Mouse (Mus musculus): ENCODE data around the gene Hfe2.

The Hfe2 gene

DNA sequence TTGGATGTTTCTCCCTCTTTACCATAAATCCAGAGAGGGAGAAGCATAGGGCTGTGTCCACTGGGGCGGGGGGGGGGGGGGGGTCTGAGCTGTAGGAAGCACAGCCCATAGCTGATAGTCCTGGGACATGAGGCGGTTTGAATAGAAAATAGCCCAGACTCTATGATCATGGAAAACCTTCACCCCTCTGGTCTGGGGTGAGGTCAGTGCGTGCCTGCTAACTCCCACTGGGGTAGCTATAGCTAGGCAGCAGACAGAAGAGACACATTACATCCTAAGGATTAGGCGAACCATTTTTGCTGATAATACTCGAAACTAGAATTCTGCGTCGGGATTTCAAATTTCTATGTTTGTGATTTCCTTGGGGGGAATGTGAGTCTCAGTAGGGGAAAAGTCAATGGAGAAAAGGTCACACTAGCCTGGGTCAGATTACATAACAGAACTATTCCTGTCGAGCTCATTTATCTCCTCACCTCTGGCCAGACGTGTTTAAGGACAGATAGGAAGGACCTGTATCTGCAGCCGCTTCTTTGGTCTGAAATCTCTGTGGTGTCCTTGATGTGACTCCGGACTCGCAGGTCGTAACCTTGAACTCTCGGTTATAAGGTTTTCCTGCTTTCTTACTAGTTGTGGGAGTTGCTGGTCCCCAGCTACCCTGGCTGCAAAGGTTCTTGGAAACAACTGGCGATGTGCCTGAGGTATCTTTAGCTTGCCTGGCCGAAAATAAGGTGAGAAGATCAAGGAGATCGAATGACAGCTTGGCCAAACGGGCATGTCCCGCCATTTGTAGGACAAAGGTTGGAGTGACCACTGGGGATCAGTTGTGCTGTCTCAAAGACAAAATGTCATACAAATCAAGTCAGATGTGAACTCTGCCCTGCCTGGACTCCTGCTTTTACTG lies 48.9 kb downstream of the Hfe2 start:
- DNase-seq (ENCODE audit: low read depth, low spot score), result no peak

DNA sequence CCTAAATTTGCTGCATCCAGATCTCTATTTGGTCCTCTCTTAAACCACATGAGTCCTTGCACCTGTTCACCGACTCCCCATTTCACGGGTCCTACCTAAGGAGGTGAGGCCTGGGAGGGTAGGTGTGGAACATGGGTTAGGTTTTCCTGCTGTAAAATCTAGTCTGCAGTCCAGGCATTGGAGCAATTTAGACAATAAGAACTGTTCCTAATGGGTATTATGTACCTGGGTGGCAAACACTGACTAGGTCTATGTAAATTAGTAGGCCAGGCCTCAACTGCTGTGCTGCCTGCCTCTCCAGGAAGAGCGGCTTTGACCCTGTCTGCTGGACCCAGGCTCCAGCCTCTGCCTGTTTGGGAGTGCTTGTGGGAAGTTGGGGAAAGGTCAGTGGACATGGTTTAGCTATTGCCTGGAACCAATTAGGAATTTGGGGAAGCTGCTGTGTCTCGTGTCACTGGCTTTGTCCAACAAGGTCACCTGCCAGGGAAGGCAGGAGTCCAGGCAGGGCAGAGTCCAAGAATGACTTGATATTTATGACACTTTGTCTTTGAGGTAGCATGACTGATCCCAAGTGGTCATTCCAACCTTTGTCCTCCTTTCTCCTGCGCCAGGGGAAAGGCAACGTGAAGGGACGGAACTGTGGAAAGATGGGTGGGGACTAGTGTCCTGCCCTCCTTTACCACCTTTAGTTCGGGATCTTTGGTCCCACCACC lies 50.5 kb downstream of the Hfe2 start:
- no peak for DNase-seq (ENCODE audit: low read depth, low spot score)

DNA sequence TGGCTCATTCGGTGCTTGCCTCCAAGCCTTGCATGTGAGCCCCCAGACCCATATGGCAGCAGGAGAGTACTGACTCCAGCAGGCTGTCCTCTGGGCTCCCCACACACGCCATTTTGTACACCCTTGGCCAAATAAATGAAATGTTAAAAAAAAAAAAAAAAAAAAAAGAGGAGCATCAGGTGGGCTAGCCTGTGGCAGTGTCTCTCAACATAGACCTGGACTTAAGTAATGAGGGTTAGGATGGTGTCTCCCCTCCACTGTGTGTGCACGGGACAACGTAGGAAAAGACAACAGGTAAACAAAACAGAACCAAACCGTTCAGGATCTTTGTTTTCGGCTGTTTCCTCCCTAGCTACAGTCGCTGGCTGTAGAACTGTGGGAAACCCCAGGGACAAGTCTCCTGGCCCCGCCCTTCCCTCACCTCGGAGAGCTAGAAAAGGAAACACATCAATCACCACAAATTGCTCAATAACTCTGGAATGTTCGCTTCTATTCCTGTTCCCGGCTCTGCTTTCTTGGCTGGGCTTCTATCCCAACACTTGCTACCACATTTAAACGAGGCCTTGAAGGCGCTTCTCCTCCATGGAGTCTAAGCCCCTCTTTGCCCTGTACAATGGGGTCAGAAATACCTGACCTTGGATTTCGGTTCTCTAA lies 51.2 kb downstream of the Hfe2 start:
- no peak for DNase-seq (ENCODE audit: low read depth, low spot score)

DNA sequence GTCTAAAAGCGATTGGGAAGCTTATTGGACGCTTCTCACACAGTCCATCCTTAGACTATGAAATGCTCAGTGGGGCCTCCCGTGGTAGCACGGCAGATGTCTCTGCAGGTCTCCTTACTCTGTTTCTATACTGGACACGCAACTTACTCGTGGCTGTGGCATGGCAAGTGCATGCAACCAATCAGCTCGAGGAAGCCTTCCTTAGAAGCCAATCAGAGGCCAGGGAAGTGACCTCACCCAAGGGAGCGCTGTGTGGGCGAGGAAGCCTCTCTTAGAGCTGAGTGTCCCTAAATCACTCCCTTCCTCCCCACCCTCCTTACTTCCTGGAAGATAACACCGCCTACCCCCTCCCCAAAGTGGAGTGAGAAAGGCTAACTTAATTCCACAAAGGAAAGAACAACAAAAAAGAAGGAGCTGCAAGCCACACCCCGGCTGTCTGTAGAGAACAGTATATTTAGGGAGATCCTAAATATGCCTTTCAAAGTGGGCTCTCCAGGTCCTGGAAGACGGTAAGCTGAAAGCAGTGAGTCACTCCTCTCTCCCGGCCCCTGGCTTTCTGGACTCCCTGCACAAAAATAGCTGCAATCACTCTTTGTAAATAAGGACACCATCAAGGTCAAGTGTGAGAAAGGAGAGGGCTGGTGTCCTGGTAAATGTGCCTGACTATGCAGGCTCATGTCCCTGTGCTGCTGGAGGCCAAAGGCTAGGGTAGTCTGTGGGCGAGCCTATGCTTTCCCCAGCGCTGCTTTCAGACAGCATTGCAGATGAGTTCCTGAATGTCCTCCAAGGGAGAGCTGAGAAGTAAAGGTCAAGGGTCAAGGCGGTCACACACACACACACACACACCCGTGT lies 51.9 kb downstream of the Hfe2 start, which contains the start of gene Gm16253:
Gm16253 (plus strand) TSS at position 295 of the 852 bp plus-strand sequence.
- DNase-seq (ENCODE audit: low read depth, low spot score), result peak; percentile 87

DNA sequence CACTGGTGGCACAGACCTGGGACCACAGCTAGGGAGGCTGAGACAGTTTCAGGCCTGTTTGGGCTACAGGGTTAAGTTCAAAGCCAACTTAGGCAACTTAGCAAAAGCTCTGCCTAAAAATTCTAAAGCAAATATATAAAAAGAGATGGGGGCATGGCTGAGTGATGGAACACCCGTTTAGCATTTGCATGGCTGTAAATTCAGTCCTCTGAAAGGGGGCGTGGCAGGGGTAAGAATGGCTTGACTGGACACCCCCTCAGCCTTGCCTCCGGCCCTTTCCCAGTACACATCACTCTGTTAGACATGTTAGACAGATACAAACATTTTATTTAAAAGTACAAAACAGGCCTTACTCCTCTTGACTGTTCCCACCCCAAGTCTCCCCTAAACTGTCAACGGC lies 52.6 kb downstream of the Hfe2 start:
- no peak for DNase-seq (ENCODE audit: low read depth, low spot score)
